6 mouse cellular contexts compared by ENCODE assay signal in the genomic region with DNA sequence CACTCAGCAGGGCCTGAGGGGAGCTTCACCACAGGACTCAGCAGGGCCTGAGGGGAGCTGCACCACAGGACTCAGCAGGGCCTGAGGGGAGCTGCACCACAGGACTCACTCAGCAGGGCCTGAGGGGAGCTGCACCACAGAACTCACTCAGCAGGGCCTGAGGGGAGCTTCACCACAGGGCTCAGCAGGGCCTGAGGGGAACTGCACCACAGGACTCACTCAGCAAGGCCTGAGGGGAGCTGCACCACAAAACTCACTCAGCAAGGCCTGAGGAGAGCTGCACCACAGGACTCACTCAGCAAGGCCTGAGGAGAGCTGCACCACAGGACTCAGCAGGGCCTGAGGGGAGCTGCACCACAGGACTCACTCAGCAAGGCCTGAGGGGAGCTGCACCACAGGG. TPM values are rescaled to one million over a fixed set of nuclear protein-coding genes. Genes with fewer than 3 reads are reported as not detected.
DNase-seq lines count a peak whose midpoint lies in the region; ATAC-seq and TF ChIP-seq lines count a peak whose summit lies in the region.
"Not testable (repeated sequence)": the region's sequence is repeated elsewhere in the genome, so short reads cannot be mapped to it uniquely, and the experiment has no call there.

No protein-coding gene starts in this region.

- H3K4me2 ChIP-seq in heart, embryonic 14.5 days (ENCODE audit: low read length); limb, embryonic 12.5 days; liver, embryonic 13.5 days: not testable (repeated sequence)

- H3K27ac ChIP-seq in embryonic facial prominence, embryonic 10.5 days (replicated peaks), result peak overlapping the region; percentile 49
- peak overlapping the region; percentile 70; the same call in 1 of the 2 replicates for H3K27ac ChIP-seq in heart, adult 2 months
- H3K27ac ChIP-seq in heart, embryonic 14.5 days (replicated peaks in 1 of 2; ENCODE audit: control insufficient read depth in 1 of 2, insufficient read depth in 1 of 2, low read depth in 2 of 2, low read length in 2 of 2), result peak overlapping the region; percentile 60 to 78
- H3K27ac ChIP-seq in hindbrain, embryonic 10.5 days, result 0 out of 2 replicates have a peak overlapping the region, but pooled peaks have one; percentile 45
- H3K27ac ChIP-seq in limb, embryonic 12.5 days, result 0 out of 2 replicates have a peak overlapping the region, but pooled peaks have one; percentile 12
- peak overlapping the region; percentile 64 for H3K27ac ChIP-seq in liver, embryonic 13.5 days

- TF ChIP-seq EP300 in heart, adult 2 months (IDR thresholded peaks at IDR 0.05; ENCODE audit: insufficient read depth, low read depth, low read length), result not testable (repeated sequence)

- not testable (repeated sequence) for H3K9me3 ChIP-seq in embryonic facial prominence, embryonic 10.5 days; heart, embryonic 14.5 days (ENCODE audit: control insufficient read depth, low read length); hindbrain, embryonic 10.5 days; limb, embryonic 12.5 days; liver, embryonic 13.5 days (replicated peaks)

- not testable (repeated sequence) for H3K79me2 ChIP-seq in heart, adult 2 months (replicated peaks; ENCODE audit: control insufficient read depth, insufficient read depth, low read length)

- not testable (repeated sequence) for TF ChIP-seq CTCF in heart, adult 2 months (IDR thresholded peaks at IDR 0.05)

- not testable (repeated sequence) for H3K36me3 ChIP-seq in embryonic facial prominence, embryonic 10.5 days (replicated peaks); hindbrain, embryonic 10.5 days; limb, embryonic 12.5 days; liver, embryonic 13.5 days
- H3K36me3 ChIP-seq in heart, adult 2 months (ENCODE audit: control insufficient read depth, insufficient read depth, low read length), result peaks cover 49% of the 10 kb centered on the region
- peaks cover 50% of the 10 kb centered on the region for H3K36me3 ChIP-seq in heart, embryonic 14.5 days (ENCODE audit: control insufficient read depth, insufficient read depth, low read length)

- not testable (repeated sequence) for H3K4me3 ChIP-seq in embryonic facial prominence, embryonic 10.5 days; heart, adult 2 months; heart, embryonic 14.5 days (ENCODE audit: control insufficient read depth in 1 of 2, insufficient read depth in 1 of 2, low read depth in 1 of 2, low read length in 2 of 2); hindbrain, embryonic 10.5 days; limb, embryonic 12.5 days (replicated peaks); liver, embryonic 13.5 days (replicated peaks)

- intact Hi-C loops in heart, adult 2 months (cut with DNase I), result not testable (repeated sequence)

- H3K4me1 ChIP-seq in embryonic facial prominence, embryonic 10.5 days, result peaks cover 20% of the 10 kb centered on the region
- H3K4me1 ChIP-seq in heart, adult 2 months (ENCODE audit: control insufficient read depth, insufficient read depth, low read length), result peaks cover 62% of the 10 kb centered on the region
- H3K4me1 ChIP-seq in heart, embryonic 14.5 days (ENCODE audit: control insufficient read depth in 2 of 2, insufficient read depth in 2 of 2, low read length in 2 of 2), result peaks cover 70 to 96% of the 10 kb centered on the region in 2 experiments
- H3K4me1 ChIP-seq in hindbrain, embryonic 10.5 days (replicated peaks), result peaks cover 34% of the 10 kb centered on the region
- H3K4me1 ChIP-seq in limb, embryonic 12.5 days (replicated peaks), result not testable (repeated sequence)
- H3K4me1 ChIP-seq in liver, embryonic 13.5 days (replicated peaks), result peaks cover 30% of the 10 kb centered on the region

- H3K9ac ChIP-seq in heart, adult 2 months (ENCODE audit: low read depth, low read length); limb, embryonic 12.5 days (replicated peaks); liver, embryonic 13.5 days: not testable (repeated sequence)
- peak overlapping the region; percentile 48; the same call in 1 of the 2 replicates for H3K9ac ChIP-seq in heart, embryonic 14.5 days (ENCODE audit: low read length)

- not testable (repeated sequence) for DNase-seq in embryonic facial prominence, embryonic 10.5 days (ENCODE audit: low spot score); heart, adult 2 months; hindbrain, embryonic 10.5 days (ENCODE audit: low spot score); liver, embryonic 13.5 days

- ATAC-seq in heart, embryonic 14.5 days (ENCODE audit: insufficient number of reproducible peaks, insufficient read depth, low FRiP score, low read depth); limb, embryonic 12.5 days (ENCODE audit: insufficient number of reproducible peaks, insufficient read depth, low FRiP score, low TSS enrichment, low read depth); liver, embryonic 13.5 days (ENCODE audit: low read depth): not testable (repeated sequence)

- not testable (repeated sequence) for H3K27me3 ChIP-seq in embryonic facial prominence, embryonic 10.5 days (replicated peaks; ENCODE audit: low read depth, poor library complexity, severe bottlenecking); heart, adult 2 months (ENCODE audit: control insufficient read depth, insufficient read depth, low read length); heart, embryonic 14.5 days (ENCODE audit: control insufficient read depth, insufficient read depth, low read length); hindbrain, embryonic 10.5 days (ENCODE audit: insufficient read depth, poor library complexity, severe bottlenecking); limb, embryonic 12.5 days; liver, embryonic 13.5 days

- not testable (repeated sequence) for TF ChIP-seq POLR2A in heart, adult 2 months (IDR thresholded peaks at IDR 0.05; ENCODE audit: insufficient read depth, low read depth, low read length)

RNA-seq across cellular contexts. Expression of gene Rcsd1, which starts 29.5 kb away (rescaled TPM):
- 10.3 and 10.8 TPM in 2 replicates for polyA plus RNA-seq in embryonic facial prominence, embryonic 10.5 days (2016; fragmentation: Nextera tagmentation; extraction: Ambion mirVana)
- 10 to 100 TPM; 68.7 to 81.5 TPM for total RNA-seq in heart, adult 2 months (2021)
- polyA plus RNA-seq in heart, adult 2 months (2012; rRNA removed), result 57.2 and 86.2 TPM in 2 replicates
- 81.2 and 86.3 TPM in 2 replicates for polyA plus RNA-seq in heart, embryonic 14.5 days (2014; fragmentation: Nextera tagmentation; extraction: Ambion mirVana)
- polyA plus RNA-seq in hindbrain, embryonic 10.5 days (2016; fragmentation: Nextera tagmentation; extraction: Ambion mirVana), result 11.2 and 11.4 TPM in 2 replicates
- polyA plus RNA-seq in limb, embryonic 12.5 days (2016; fragmentation: Nextera tagmentation; extraction: Ambion mirVana), result 10.8 and 13.4 TPM in 2 replicates
- 7.5 and 8.3 TPM in 2 replicates for polyA plus RNA-seq in liver, embryonic 13.5 days (2015; fragmentation: Nextera tagmentation; extraction: Ambion mirVana)

RNA-seq across cellular contexts. Expression of gene Mpzl1, which starts 45.7 kb away (rescaled TPM):
- polyA plus RNA-seq in embryonic facial prominence, embryonic 10.5 days (2016; fragmentation: Nextera tagmentation; extraction: Ambion mirVana), result 138 and 139 TPM in 2 replicates
- total RNA-seq in heart, adult 2 months (2021), result 10 to 100 TPM; 15.1 to 19.7 TPM
- polyA plus RNA-seq in heart, adult 2 months (2012; rRNA removed), result 18.3 and 25.6 TPM in 2 replicates
- polyA plus RNA-seq in heart, embryonic 14.5 days (2014; fragmentation: Nextera tagmentation; extraction: Ambion mirVana), result 121 TPM in 2 replicates
- polyA plus RNA-seq in hindbrain, embryonic 10.5 days (2016; fragmentation: Nextera tagmentation; extraction: Ambion mirVana), result 119 and 136 TPM in 2 replicates
- 172 and 173 TPM in 2 replicates for polyA plus RNA-seq in limb, embryonic 12.5 days (2016; fragmentation: Nextera tagmentation; extraction: Ambion mirVana)
- 31.9 and 36.0 TPM in 2 replicates for polyA plus RNA-seq in liver, embryonic 13.5 days (2015; fragmentation: Nextera tagmentation; extraction: Ambion mirVana)

Comparison
In these comparisons a context has a peak if more than half of its experiments do, and no peak if none do; other contexts are left out.
1. H3K27ac ChIP-seq: peak in every context shown above with its lines; median percentile 70 in heart, adult 2 months; 69 in heart, embryonic 14.5 days; 64 in liver, embryonic 13.5 days; 49 in embryonic facial prominence, embryonic 10.5 days; 45 in hindbrain, embryonic 10.5 days; 12 in limb, embryonic 12.5 days.